Mouse (Mus musculus) forebrain, embryonic 14.5 days (tissue): ENCODE results near the gene Slc6a17. TPM values are rescaled to one million over a fixed set of nuclear protein-coding genes. Genes with fewer than 3 reads are reported as not detected.

Source experiments
- ATAC-seq: fragments of 200-750 bp; cut with Nextera tagmentation; 2 replicates; pipeline ENCODE4 v1.8.0; 2017; ENCODE audit warnings: mild to moderate bottlenecking, moderate library complexity
- DNase-seq: peaks from one replicate; pipeline ENCODE4 v3.0.0-alpha.2; 2015; ENCODE audit warnings: low spot score
- H3K27ac ChIP-seq: fragments of 300-500 bp; sonication (generic); 2 replicates; pipeline ENCODE4 v1.5.1; 2014; ENCODE audit warnings: low read depth, mild to moderate bottlenecking, control low read depth, low read length, moderate library complexity
- H3K27me3 ChIP-seq: fragments of 300-500 bp; sonication (generic); replicated peaks from 2 replicates; pipeline ENCODE4 v1.6.1; 2014; ENCODE audit warnings: low read length, control low read depth, mixed read lengths; ENCODE audit not compliant: control insufficient read depth, insufficient read depth
- H3K36me3 ChIP-seq: fragments of 300-500 bp; sonication (generic); 2 replicates; pipeline ENCODE4 v1.6.1; 2014; ENCODE audit warnings: low read length, control low read depth; ENCODE audit not compliant: control insufficient read depth, insufficient read depth
- H3K4me1 ChIP-seq: fragments of 300-500 bp; sonication (generic); 2 replicates; pipeline ENCODE4 v1.6.1; 2014; ENCODE audit warnings: antibody characterized with exemption, low read length, control low read depth; ENCODE audit not compliant: control insufficient read depth, insufficient read depth
- H3K4me2 ChIP-seq: fragments of 300-500 bp; sonication (generic); 2 replicates; pipeline ENCODE4 v1.6.1; 2014; ENCODE audit warnings: mild to moderate bottlenecking, control low read depth, low read length
- H3K4me3 ChIP-seq: fragments of 300-500 bp; sonication (generic); 2 replicates; pipeline ENCODE4 v1.5.1; 2014; ENCODE audit warnings: low read depth, low read length, control low read depth
- H3K9ac ChIP-seq: fragments of 300-500 bp; sonication (generic); 2 replicates; pipeline ENCODE4 v1.6.1; 2014; ENCODE audit warnings: mild to moderate bottlenecking, low read length, control low read depth, moderate library complexity
- H3K9me3 ChIP-seq: fragments of 300-500 bp; sonication (generic); replicated peaks from 2 replicates; pipeline ENCODE4 v1.6.1; 2016; ENCODE audit warnings: low read length, control low read depth, mixed read lengths; ENCODE audit not compliant: control insufficient read depth
- WGBS: fragments of 180-500 bp; shearing (Covaris S2); extraction: QIAGEN DNeasy Blood & Tissue Kit; methylation state at CpG from one replicate; pipeline ENCODE4 v1.1.7; 2014; 5-methylcytosine and 5-hydroxymethylcytosine counted together
- polyA plus RNA-seq: library from polyadenylated mRNA; unstranded; fragments of >200 nt; fragmentation: Nextera tagmentation; extraction: Ambion mirVana; gene quantifications from 2 replicates; pipeline ENCODE4 v1.2.1, GENCODE M21; 2014

Gene Slc6a17
- polyA plus RNA-seq, 1 experiment from 2014 or later = 15.4 TPM

- 8% methylated on average over 6 of the region's 6 CpGs for WGBS
- H3K4me3 ChIP-seq = no peak overlapping the region
- H3K9me3 ChIP-seq = no peaks in the 10 kb centered on the region
- no peaks in the 10 kb centered on the region for H3K4me1 ChIP-seq
- DNase-seq (peak; percentile 84), ATAC-seq (peak; percentile 74)
- peaks cover 5% of the 10 kb centered on the region for H3K27me3 ChIP-seq
- H3K9ac ChIP-seq = no peak overlapping the region
- no peak overlapping the region for H3K27ac ChIP-seq
- H3K36me3 ChIP-seq = no peaks in the 10 kb centered on the region
- no peak overlapping the region for H3K4me2 ChIP-seq
These were observed 51.2 kb downstream of the Slc6a17 start for GRCm38 (mm10) chr3:107466577-107466976.

GRCm38 (mm10) chr3:107462160-107462559 is 55.7 kb downstream of the Slc6a17 start:
- 14% methylated on average over 5 of the region's 5 CpGs for WGBS
- no peaks in the 10 kb centered on the region for H3K36me3 ChIP-seq
- peaks cover 48% of the 10 kb centered on the region for H3K27me3 ChIP-seq
- no peak overlapping the region for H3K4me2 ChIP-seq
- H3K4me3 ChIP-seq = no peak overlapping the region
- peaks cover 13% of the 10 kb centered on the region for H3K4me1 ChIP-seq
- peak; percentile 44; the same call in 1 of the 2 replicates for ATAC-seq
- H3K9me3 ChIP-seq = no peaks in the 10 kb centered on the region
- DNase-seq = peak; percentile 87
- H3K9ac ChIP-seq = no peak overlapping the region
- H3K27ac ChIP-seq = no peak overlapping the region

GRCm38 (mm10) chr3:107459773-107460431 is 57.9 kb downstream of the Slc6a17 start:
- peak; percentile 60 for ATAC-seq
- Histone ChIP-seq H3K9me3 (no peaks in the 10 kb centered on the region), H3K27me3 (peaks cover 68% of the 10 kb centered on the region), H3K4me3 (peak overlapping the region; percentile 54), H3K27ac (no peak overlapping the region), H3K4me1 (peaks cover 13% of the 10 kb centered on the region), H3K9ac (peak overlapping the region; percentile 59), H3K4me2 (peak overlapping the region; percentile 98), H3K36me3 (no peaks in the 10 kb centered on the region)
- under 1% methylated on average over 63 of the region's 69 CpGs for WGBS
- peak; percentile 45 for DNase-seq

GRCm38 (mm10) chr3:107459196-107459772 is 58.5 kb downstream of the Slc6a17 start, which contains the start of gene Kcnc4:
Gene Kcnc4, minus strand, starts transcription at chr3:107459552.
- Histone ChIP-seq H3K9ac (peak within 1 kb of the TSS; percentile 59), H3K4me1 (peaks cover 13% of the 10 kb centered on the region), H3K27ac (no peak within 1 kb of the TSS), H3K36me3 (no peaks in the 10 kb centered on the region), H3K27me3 (peaks cover 68% of the 10 kb centered on the region), H3K9me3 (no peaks in the 10 kb centered on the region), H3K4me3 (peak within 1 kb of the TSS; percentile 54), H3K4me2 (peak within 1 kb of the TSS; percentile 98)
- ATAC-seq (peak; percentile 66), DNase-seq (peak; percentile 28)
- WGBS = under 1% methylated on average over 50 of the region's 68 CpGs

GRCm38 (mm10) chr3:107458528-107459195 is 59.2 kb downstream of the Slc6a17 start:
- 1% methylated on average over 49 of the region's 51 CpGs for WGBS
- ATAC-seq = no peak
- H3K27me3 ChIP-seq = peaks cover 68% of the 10 kb centered on the region

GRCm38 (mm10) chr3:107458104-107458503 is 59.7 kb downstream of the Slc6a17 start:
- peak overlapping the region; percentile 59 for H3K9ac ChIP-seq
- no peaks in the 10 kb centered on the region for H3K36me3 ChIP-seq
- 3% methylated on average over 23 of the region's 23 CpGs for WGBS
- H3K27ac ChIP-seq = no peak overlapping the region
- ATAC-seq (no peak), DNase-seq (no peak)
- peaks cover 68% of the 10 kb centered on the region for H3K27me3 ChIP-seq
- H3K4me1 ChIP-seq = peaks cover 13% of the 10 kb centered on the region
- peak overlapping the region; percentile 98 for H3K4me2 ChIP-seq
- H3K9me3 ChIP-seq = no peaks in the 10 kb centered on the region
- H3K4me3 ChIP-seq = peak overlapping the region; percentile 54

More at GRCm38 (mm10) chr3:107458528-107459195, 59.2 kb downstream of the Slc6a17 start:
- no peaks in the 10 kb centered on the region for H3K36me3 ChIP-seq
- DNase-seq = peak; percentile 27
- no peaks in the 10 kb centered on the region for H3K9me3 ChIP-seq
- no peak overlapping the region for H3K27ac ChIP-seq
- peak overlapping the region; percentile 98 for H3K4me2 ChIP-seq
- H3K4me1 ChIP-seq = peaks cover 13% of the 10 kb centered on the region
- H3K4me3 ChIP-seq = peak overlapping the region; percentile 54
- peak overlapping the region; percentile 59 for H3K9ac ChIP-seq

- no peak overlapping the region for H3K4me3 ChIP-seq
- no peaks in the 10 kb centered on the region for H3K36me3 ChIP-seq
- no peak overlapping the region for H3K27ac ChIP-seq
- peaks cover 8% of the 10 kb centered on the region for H3K4me1 ChIP-seq
- DNase-seq (no peak), ATAC-seq (no peak)
- no peak overlapping the region for H3K4me2 ChIP-seq
- peaks cover 41% of the 10 kb centered on the region for H3K27me3 ChIP-seq
- no peak overlapping the region for H3K9ac ChIP-seq
- 85% methylated on average over 4 of the region's 4 CpGs for WGBS
- H3K9me3 ChIP-seq = no peaks in the 10 kb centered on the region
These were observed 63.5 kb downstream of the Slc6a17 start for GRCm38 (mm10) chr3:107454280-107454679.

GRCm38 (mm10) chr3:107446822-107447221 is 71.0 kb downstream of the Slc6a17 start:
- no peak overlapping the region for H3K4me2 ChIP-seq
- H3K9ac ChIP-seq = no peak overlapping the region
- ATAC-seq = no peak
- DNase-seq = no peak
- no peak overlapping the region for H3K27ac ChIP-seq
- no peaks in the 10 kb centered on the region for H3K4me1 ChIP-seq
- H3K36me3 ChIP-seq = no peaks in the 10 kb centered on the region
- 71% methylated on average over 3 of the region's 3 CpGs for WGBS
- H3K4me3 ChIP-seq = no peak overlapping the region
- H3K9me3 ChIP-seq = no peaks in the 10 kb centered on the region
- H3K27me3 ChIP-seq = no peaks in the 10 kb centered on the region
